Mouse (Mus musculus) forelimb bud, embryonic 11.5 days (tissue): ENCODE measurements at regions not wholly inside any gene's neighbourhood (a gene's known extent, or its start where the extent isn't known, plus 50 kb on each side); places are given as distances from the start of the nearest gene placed in this dataset.

Experiments used
- DNase-seq: peaks from one replicate; pipeline ENCODE4 v3.0.0-alpha.2; 2012; ENCODE audit warnings: low read depth, low spot score

- no peak for DNase-seq
Observed at GRCm38 (mm10) chr13:99097606-99098545, 86.7 kb upstream of the Zfp366 start.

- DNase-seq: no peak
Observed at GRCm38 (mm10) chr13:99096837-99097236, 87.8 kb upstream of the Zfp366 start.

- no peak for DNase-seq
Observed at GRCm38 (mm10) chr13:99095006-99095405, 89.6 kb upstream of the Zfp366 start.

GRCm38 (mm10) chr13:99094221-99094620 lies 90.4 kb upstream of the Zfp366 start:
- DNase-seq: no peak

- peak; percentile 75 for DNase-seq
Observed at GRCm38 (mm10) chr13:99093269-99093668, 91.4 kb upstream of the Zfp366 start.

- no peak for DNase-seq
Observed at GRCm38 (mm10) chr13:99092279-99092930, 92.2 kb upstream of the Zfp366 start.

GRCm38 (mm10) chr13:99091562-99092278 lies 92.9 kb upstream of the Zfp366 start:
- no peak for DNase-seq

GRCm38 (mm10) chr13:99090361-99090760 lies 94.3 kb upstream of the Zfp366 start:
- no peak for DNase-seq

GRCm38 (mm10) chr13:99088285-99088684 lies 96.3 kb upstream of the Zfp366 start:
- DNase-seq: no peak

GRCm38 (mm10) chr13:99079331-99079761 lies 95.0 kb upstream of the 1700024P04Rik start:
- DNase-seq: no peak

GRCm38 (mm10) chr13:99078643-99079042 lies 94.3 kb upstream of the 1700024P04Rik start:
- no peak for DNase-seq

- DNase-seq: no peak
Observed at GRCm38 (mm10) chr13:99077039-99077749, 92.8 kb upstream of the 1700024P04Rik start.

- no peak for DNase-seq
Observed at GRCm38 (mm10) chr13:99075467-99075866, 91.1 kb upstream of the 1700024P04Rik start.

GRCm38 (mm10) chr13:99071821-99072414 lies 87.6 kb upstream of the 1700024P04Rik start:
- DNase-seq: no peak

- no peak for DNase-seq
Observed at GRCm38 (mm10) chr13:99071413-99071812, 87.0 kb upstream of the 1700024P04Rik start.

GRCm38 (mm10) chr13:99069767-99070166 lies 85.4 kb upstream of the 1700024P04Rik start:
- no peak for DNase-seq

- no peak for DNase-seq
Observed at GRCm38 (mm10) chr13:99067504-99067903, 83.1 kb upstream of the 1700024P04Rik start.

GRCm38 (mm10) chr13:99063431-99063830 lies 79.1 kb upstream of the 1700024P04Rik start:
- DNase-seq: no peak

- no peak for DNase-seq
Observed at GRCm38 (mm10) chr13:99062936-99063335, 78.6 kb upstream of the 1700024P04Rik start.

- no peak for DNase-seq
Observed at GRCm38 (mm10) chr13:99058131-99058970, 74.0 kb upstream of the 1700024P04Rik start.
